Mouse (Mus musculus): ENCODE measurements around the gene Plxnc1. TPM values are rescaled to one million over a fixed set of nuclear protein-coding genes. Genes with fewer than 3 reads are reported as not detected.

Plxnc1 gene
- total and polyA plus RNA-seq, 3 experiments, result 27.6 to 34.4 (median 33.0) TPM

DNA sequence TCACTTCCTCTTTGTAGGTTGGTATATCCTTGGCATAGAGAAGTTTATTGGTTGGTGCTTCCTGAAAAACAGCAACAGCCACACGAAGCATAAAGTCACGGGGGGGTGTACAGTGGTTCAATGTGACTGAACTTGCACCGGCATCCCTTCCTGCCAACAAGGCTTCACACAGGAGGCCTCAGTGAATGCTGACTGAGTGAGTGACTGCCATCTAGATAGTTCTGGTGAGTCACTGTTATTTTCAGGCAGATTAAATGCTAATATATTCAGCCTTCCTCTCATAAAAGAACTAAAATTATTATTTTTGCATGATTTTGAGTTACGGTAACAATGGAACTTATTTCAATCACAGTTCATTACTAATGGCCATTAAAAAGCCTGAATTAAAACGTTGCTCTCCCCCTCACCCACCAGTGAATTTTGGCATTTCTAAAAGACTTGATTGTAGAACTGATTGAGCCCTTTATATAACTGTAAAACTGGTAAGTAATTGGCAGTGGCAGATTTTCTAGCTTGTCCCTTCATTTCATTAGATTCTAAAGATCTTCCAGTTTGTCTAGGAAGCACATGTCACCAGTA is 149.9 kb downstream of the Plxnc1 start:
- H3K4me3 ChIP-seq (replicated peaks in 1 of 3; ENCODE audit: low read depth in 2 of 3, low read length in 2 of 3, poor library complexity in 1 of 3), result no peak overlapping the region
- no peaks in the 10 kb centered on the region for H3K9me3 ChIP-seq (replicated peaks; ENCODE audit: low read length)
- in situ Hi-C loops (cut with MboI; ENCODE audit: low pct_ligation_motif_present, low pct_unique_long_range_greater_than_20kb, low sequenced_read_pairs), result no loop called here
- no peaks in the 10 kb centered on the region for H3K27me3 ChIP-seq (replicated peaks)
- peaks cover 66 to 89% of the 10 kb centered on the region in 2 experiments for H3K36me3 ChIP-seq (replicated peaks in 1 of 2; ENCODE audit: control insufficient read depth in 1 of 2, insufficient read depth in 1 of 2, low read length in 1 of 2)
- H3K79me2 ChIP-seq (replicated peaks; ENCODE audit: control insufficient read depth, extremely low read depth, insufficient read depth, poor library complexity, severe bottlenecking), result no peaks in the 10 kb centered on the region
- no peak for DNase-seq (ENCODE audit: extremely low read depth)
- dilution Hi-C loops (cut with MboI; ENCODE audit: extremely low pct_ligation_motif_present, extremely low pct_unique_long_range_greater_than_20kb, low sequenced_read_pairs), result no loop called here
- H3K9ac ChIP-seq (ENCODE audit: insufficient read depth, low read depth), result no peak overlapping the region
- H3K4me2 ChIP-seq (ENCODE audit: insufficient read depth, low read depth, poor library complexity, severe bottlenecking), result no peak overlapping the region
- H3K4me1 ChIP-seq (ENCODE audit: control insufficient read depth in 1 of 2, insufficient read depth in 2 of 2), result no peaks in the 10 kb centered on the region
- H3K27ac ChIP-seq (ENCODE audit: insufficient read depth, low read depth), result no peak overlapping the region
- TF ChIP-seq RAD21 (IDR thresholded peaks at IDR 0.05; ENCODE audit: low read depth, low read length) (no peak), ZC3H11A (IDR thresholded peaks at IDR 0.05; ENCODE audit: low read depth, low read length) (no peak), IRF4 (IDR thresholded peaks at IDR 0.05; ENCODE audit: low read depth, low read length) (no peak), MAFK (IDR thresholded peaks at IDR 0.05; ENCODE audit: insufficient replicate concordance, low read length) (no peak), GABPA (IDR thresholded peaks at IDR 0.05; ENCODE audit: insufficient replicate concordance, low read depth, low read length) (no peak), MXI1 (IDR thresholded peaks at IDR 0.05; ENCODE audit: low read depth, low read length) (no peak), UBTF (IDR thresholded peaks at IDR 0.05; ENCODE audit: low read depth, low read length) (no peak), USF2 (conservative IDR thresholded peaks at IDR 0.05; ENCODE audit: low read depth, low read length) (no peak), SMC3 (IDR thresholded peaks at IDR 0.05; ENCODE audit: low read depth, low read length) (no peak), RCOR1 (conservative IDR thresholded peaks at IDR 0.05; ENCODE audit: low read depth, low read length) (no peak), ZNF384 (IDR thresholded peaks at IDR 0.05; ENCODE audit: low read depth, low read length) (no peak)

DNA sequence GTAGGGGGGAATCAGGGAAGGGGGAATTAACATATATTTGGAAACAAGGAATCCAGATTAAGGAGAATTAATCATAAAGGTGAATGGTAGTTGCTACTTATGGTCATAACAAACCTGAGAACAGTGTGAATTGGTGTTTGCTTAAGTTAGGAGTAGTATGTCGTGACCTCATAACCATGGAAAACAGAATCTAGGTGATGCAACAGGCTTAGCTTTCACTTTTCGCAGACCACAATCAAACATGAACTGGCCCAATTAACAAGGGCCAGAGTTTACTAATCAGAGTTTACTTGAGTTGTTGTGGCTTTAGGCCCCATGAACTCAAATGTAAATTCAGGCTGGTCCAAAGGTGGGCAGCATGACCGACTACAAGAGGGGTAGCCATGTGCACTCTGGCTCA is 150.7 kb downstream of the Plxnc1 start:
- H3K4me3 ChIP-seq (replicated peaks in 1 of 3; ENCODE audit: low read depth in 2 of 3, low read length in 2 of 3, poor library complexity in 1 of 3), result no peak overlapping the region
- no peak overlapping the region for H3K27ac ChIP-seq (ENCODE audit: insufficient read depth, low read depth)
- H3K36me3 ChIP-seq (replicated peaks in 1 of 2; ENCODE audit: control insufficient read depth in 1 of 2, insufficient read depth in 1 of 2, low read length in 1 of 2), result peaks cover 63 to 88% of the 10 kb centered on the region in 2 experiments
- dilution Hi-C loops (cut with MboI; ENCODE audit: extremely low pct_ligation_motif_present, extremely low pct_unique_long_range_greater_than_20kb, low sequenced_read_pairs), result no loop called here
- no peak overlapping the region for H3K9ac ChIP-seq (ENCODE audit: insufficient read depth, low read depth)
- no peak overlapping the region for H3K4me2 ChIP-seq (ENCODE audit: insufficient read depth, low read depth, poor library complexity, severe bottlenecking)
- no peak for DNase-seq (ENCODE audit: extremely low read depth)
- no peaks in the 10 kb centered on the region for H3K9me3 ChIP-seq (replicated peaks; ENCODE audit: low read length)
- in situ Hi-C loops (cut with MboI; ENCODE audit: low pct_ligation_motif_present, low pct_unique_long_range_greater_than_20kb, low sequenced_read_pairs), result no loop called here
- no peaks in the 10 kb centered on the region for H3K4me1 ChIP-seq (ENCODE audit: control insufficient read depth in 1 of 2, insufficient read depth in 2 of 2)
- no peaks in the 10 kb centered on the region for H3K79me2 ChIP-seq (replicated peaks; ENCODE audit: control insufficient read depth, extremely low read depth, insufficient read depth, poor library complexity, severe bottlenecking)
- H3K27me3 ChIP-seq (replicated peaks), result no peaks in the 10 kb centered on the region
- TF ChIP-seq ELF1 (IDR thresholded peaks at IDR 0.05; ENCODE audit: low read depth, low read length) (no peak), POLR2AphosphoS2 (IDR thresholded peaks at IDR 0.05; ENCODE audit: low read depth, low read length) (peak; percentile 58; the same call in 1 of the 2 replicates), ZMIZ1 (IDR thresholded peaks at IDR 0.05; ENCODE audit: low read depth, low read length) (no peak), ZNF384 (IDR thresholded peaks at IDR 0.05; ENCODE audit: low read depth, low read length) (no peak), USF1 (IDR thresholded peaks at IDR 0.05; ENCODE audit: low read depth, low read length) (no peak), POLR2A (IDR thresholded peaks at IDR 0.05; ENCODE audit: low read depth, low read length) (no peak)

Data from CH12.LX (cell line).